Mouse (Mus musculus) testis, adult 2 months (tissue): ENCODE results near the gene Foxo1.

Source experiments
- CTCF ChIP-seq: fragments of 200-500 bp; IDR thresholded peaks from 2 replicates; pipeline ENCODE4 v1.5.1; 2012; ENCODE audit warnings: low read depth, mild to moderate bottlenecking, inconsistent platforms, low read length, moderate library complexity; ENCODE audit not compliant: control insufficient read depth, insufficient read depth, insufficient replicate concordance
- POLR2A ChIP-seq: fragments of 200-500 bp; IDR thresholded peaks from 2 replicates; pipeline ENCODE4 v1.6.1; 2012; ENCODE audit warnings: low read depth, mild to moderate bottlenecking, inconsistent platforms, low read length, moderate library complexity; ENCODE audit not compliant: control insufficient read depth

DNA sequence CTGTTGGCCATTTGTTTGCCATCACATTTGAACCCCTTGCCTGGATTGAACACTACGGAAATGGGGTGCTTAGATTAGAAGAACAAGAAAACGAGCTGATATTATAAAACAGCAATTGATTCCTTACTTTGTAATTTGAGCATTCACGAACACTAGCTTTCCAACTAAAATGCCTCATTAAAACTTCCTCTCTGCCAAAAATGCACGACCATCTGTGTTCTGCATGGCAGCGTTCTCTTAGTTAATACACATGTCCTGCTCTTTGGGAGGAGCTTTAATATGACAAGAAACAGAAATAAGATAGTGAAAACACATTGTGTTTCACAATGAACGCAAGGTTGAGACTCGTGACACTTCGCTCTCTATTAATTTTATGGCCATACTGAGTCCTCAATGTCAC, 3.8 kb upstream of the Foxo1 start:
- TF ChIP-seq CTCF (no peak), POLR2A (no peak)
